Mouse (Mus musculus): ENCODE data around the gene Skap1. TPM values are rescaled to one million over a fixed set of nuclear protein-coding genes. Genes with fewer than 3 reads are reported as not detected.

Gene Skap1
- polyA plus RNA-seq, 1 experiment: 0.02 TPM

- Histone ChIP-seq H3K36me3 (ENCODE audit: control insufficient read depth, insufficient read depth) (no peaks in the 10 kb centered on the region), H3K4me3 (no peak overlapping the region), H3ac (ENCODE audit: control insufficient read depth, insufficient read length) (no peak overlapping the region), H3K79me2 (ENCODE audit: control insufficient read depth, insufficient read depth) (no peaks in the 10 kb centered on the region), H3K4me2 (ENCODE audit: low read depth) (no peak overlapping the region), H3K27me3 (ENCODE audit: control insufficient read depth, insufficient read depth, insufficient read length) (peaks cover 70% of the 10 kb centered on the region)
- TF ChIP-seq MYOD1 (IDR thresholded peaks at IDR 0.05; ENCODE audit: control insufficient read depth in 1 of 3, insufficient read length in 2 of 3, low read depth in 2 of 3) (no peak), MAX (IDR thresholded peaks at IDR 0.05; ENCODE audit: low read depth) (no peak), POLR2A (IDR thresholded peaks at IDR 0.05; ENCODE audit: insufficient read length, low read depth) (no peak), SRF (IDR thresholded peaks at IDR 0.05; ENCODE audit: control insufficient read depth, insufficient read length, low read depth) (no peak), TCF3 (IDR thresholded peaks at IDR 0.05; ENCODE audit: insufficient read length, low read depth) (no peak), POLR2AphosphoS2 (IDR thresholded peaks at IDR 0.05; ENCODE audit: insufficient read length, low read depth) (no peak), TCF12 (IDR thresholded peaks at IDR 0.05; ENCODE audit: insufficient read depth, poor library complexity, severe bottlenecking) (no peak), MYOG (IDR thresholded peaks at IDR 0.05; ENCODE audit: control insufficient read depth in 1 of 3, insufficient read depth in 1 of 3, insufficient read length in 2 of 3, low read depth in 2 of 3) (no peak), USF1 (IDR thresholded peaks at IDR 0.05; ENCODE audit: low read depth) (no peak), REST (IDR thresholded peaks at IDR 0.05; ENCODE audit: insufficient read depth, insufficient read length) (no peak)
Observed at GRCm38 (mm10) chr11:96462191-96462752, 2.1 kb upstream of the Skap1 start.

GRCm38 (mm10) chr11:96464716-96465060, 295 bp downstream of the Skap1 start:
- Histone ChIP-seq H3K4me3 (no peak overlapping the region), H3ac (ENCODE audit: control insufficient read depth, insufficient read length) (no peak overlapping the region), H3K79me2 (ENCODE audit: control insufficient read depth, insufficient read depth) (no peaks in the 10 kb centered on the region), H3K4me2 (ENCODE audit: low read depth) (no peak overlapping the region), H3K36me3 (ENCODE audit: control insufficient read depth, insufficient read depth) (no peaks in the 10 kb centered on the region), H3K27me3 (ENCODE audit: control insufficient read depth, insufficient read depth, insufficient read length) (peaks cover 73% of the 10 kb centered on the region)
- TF ChIP-seq MAX (IDR thresholded peaks at IDR 0.05; ENCODE audit: low read depth): no peak
- no peak for TF ChIP-seq MYOD1 (IDR thresholded peaks at IDR 0.05; ENCODE audit: control insufficient read depth in 1 of 3, insufficient read length in 2 of 3, low read depth in 2 of 3)
- no peak for TF ChIP-seq TCF12 (IDR thresholded peaks at IDR 0.05; ENCODE audit: insufficient read depth, poor library complexity, severe bottlenecking)
- no peak for TF ChIP-seq POLR2A (IDR thresholded peaks at IDR 0.05; ENCODE audit: insufficient read length, low read depth)
- no peak for TF ChIP-seq SRF (IDR thresholded peaks at IDR 0.05; ENCODE audit: control insufficient read depth, insufficient read length, low read depth)
- TF ChIP-seq TCF3 (IDR thresholded peaks at IDR 0.05; ENCODE audit: insufficient read length, low read depth): no peak
- TF ChIP-seq USF1 (IDR thresholded peaks at IDR 0.05; ENCODE audit: low read depth): no peak
- no peak for TF ChIP-seq E2F4 (IDR thresholded peaks at IDR 0.05; ENCODE audit: insufficient read depth)
- no peak for TF ChIP-seq POLR2AphosphoS2 (IDR thresholded peaks at IDR 0.05; ENCODE audit: insufficient read length, low read depth)
- TF ChIP-seq MYOG (IDR thresholded peaks at IDR 0.05; ENCODE audit: control insufficient read depth in 1 of 3, insufficient read depth in 1 of 3, insufficient read length in 2 of 3, low read depth in 2 of 3): no peak
- TF ChIP-seq REST (IDR thresholded peaks at IDR 0.05; ENCODE audit: insufficient read depth, insufficient read length): no peak
- TF ChIP-seq CEBPB (IDR thresholded peaks at IDR 0.05; ENCODE audit: insufficient read depth, poor library complexity, severe bottlenecking): no peak

GRCm38 (mm10) chr11:96465426-96466056, 1.1 kb downstream of the Skap1 start:
- Histone ChIP-seq H3K27me3 (ENCODE audit: control insufficient read depth, insufficient read depth, insufficient read length) (peaks cover 70% of the 10 kb centered on the region), H3K4me2 (ENCODE audit: low read depth) (no peak overlapping the region), H3ac (ENCODE audit: control insufficient read depth, insufficient read length) (no peak overlapping the region), H3K79me2 (ENCODE audit: control insufficient read depth, insufficient read depth) (no peaks in the 10 kb centered on the region), H3K36me3 (ENCODE audit: control insufficient read depth, insufficient read depth) (no peaks in the 10 kb centered on the region), H3K4me3 (no peak overlapping the region)
- TF ChIP-seq REST (IDR thresholded peaks at IDR 0.05; ENCODE audit: insufficient read depth, insufficient read length) (no peak), POLR2AphosphoS2 (IDR thresholded peaks at IDR 0.05; ENCODE audit: insufficient read length, low read depth) (no peak), MYOD1 (IDR thresholded peaks at IDR 0.05; ENCODE audit: control insufficient read depth in 1 of 3, insufficient read length in 2 of 3, low read depth in 2 of 3) (no peak), MYOG (IDR thresholded peaks at IDR 0.05; ENCODE audit: control insufficient read depth in 1 of 3, insufficient read depth in 1 of 3, insufficient read length in 2 of 3, low read depth in 2 of 3) (no peak), TCF12 (IDR thresholded peaks at IDR 0.05; ENCODE audit: insufficient read depth, poor library complexity, severe bottlenecking) (no peak), MAX (IDR thresholded peaks at IDR 0.05; ENCODE audit: low read depth) (no peak), USF1 (IDR thresholded peaks at IDR 0.05; ENCODE audit: low read depth) (no peak), CEBPB (IDR thresholded peaks at IDR 0.05; ENCODE audit: insufficient read depth, poor library complexity, severe bottlenecking) (no peak), POLR2A (IDR thresholded peaks at IDR 0.05; ENCODE audit: insufficient read length, low read depth) (no peak), TCF3 (IDR thresholded peaks at IDR 0.05; ENCODE audit: insufficient read length, low read depth) (no peak)

- Histone ChIP-seq H3K79me2 (ENCODE audit: control insufficient read depth, insufficient read depth) (no peaks in the 10 kb centered on the region), H3K4me3 (no peak overlapping the region), H3ac (ENCODE audit: control insufficient read depth, insufficient read length) (no peak overlapping the region), H3K36me3 (ENCODE audit: control insufficient read depth, insufficient read depth) (no peaks in the 10 kb centered on the region), H3K27me3 (ENCODE audit: control insufficient read depth, insufficient read depth, insufficient read length) (peaks cover 70% of the 10 kb centered on the region), H3K4me2 (ENCODE audit: low read depth) (no peak overlapping the region)
- no peak for TF ChIP-seq TCF3 (IDR thresholded peaks at IDR 0.05; ENCODE audit: insufficient read length, low read depth)
- no peak for TF ChIP-seq CEBPB (IDR thresholded peaks at IDR 0.05; ENCODE audit: insufficient read depth, poor library complexity, severe bottlenecking)
- TF ChIP-seq POLR2AphosphoS2 (IDR thresholded peaks at IDR 0.05; ENCODE audit: insufficient read length, low read depth): no peak
- TF ChIP-seq E2F4 (IDR thresholded peaks at IDR 0.05; ENCODE audit: insufficient read depth): no peak
- TF ChIP-seq REST (IDR thresholded peaks at IDR 0.05; ENCODE audit: insufficient read depth, insufficient read length): no peak
- TF ChIP-seq MYOG (IDR thresholded peaks at IDR 0.05; ENCODE audit: control insufficient read depth in 1 of 3, insufficient read depth in 1 of 3, insufficient read length in 2 of 3, low read depth in 2 of 3): no peak
- no peak for TF ChIP-seq MYOD1 (IDR thresholded peaks at IDR 0.05; ENCODE audit: control insufficient read depth in 1 of 3, insufficient read length in 2 of 3, low read depth in 2 of 3)
- no peak for TF ChIP-seq TCF12 (IDR thresholded peaks at IDR 0.05; ENCODE audit: insufficient read depth, poor library complexity, severe bottlenecking)
- no peak for TF ChIP-seq SRF (IDR thresholded peaks at IDR 0.05; ENCODE audit: control insufficient read depth, insufficient read length, low read depth)
- TF ChIP-seq MAX (IDR thresholded peaks at IDR 0.05; ENCODE audit: low read depth): no peak
- TF ChIP-seq POLR2A (IDR thresholded peaks at IDR 0.05; ENCODE audit: insufficient read length, low read depth): no peak
- no peak for TF ChIP-seq USF1 (IDR thresholded peaks at IDR 0.05; ENCODE audit: low read depth)
Observed at GRCm38 (mm10) chr11:96466382-96466781, 2.0 kb downstream of the Skap1 start.
